Mouse (Mus musculus) frontal cortex, postnatal 36 days (tissue): ENCODE data around the gene Cga.
"Not testable (repeated sequence)": the region's sequence is repeated elsewhere in the genome, so short reads cannot be mapped to it uniquely, and the experiment has no call there.

Experiments used
- DNase-seq, 2 experiments: peaks; one replicate each; pipeline ENCODE4 v3.0.0; 2022; ENCODE audit warnings: low spot score in 2 of 2

Gene Cga

GRCm38 (mm10) chr4:34889812-34890185, 3.8 kb upstream of the Cga start:
- DNase-seq: no peak

- DNase-seq: no peak
Measured at GRCm38 (mm10) chr4:34898497-34898896, 4.9 kb downstream of the Cga start.

GRCm38 (mm10) chr4:34899322-34899721, 5.7 kb downstream of the Cga start:
- DNase-seq: no peak

- peak; percentile 25 to 30 for DNase-seq
Measured at GRCm38 (mm10) chr4:34900155-34900554, 6.6 kb downstream of the Cga start.

- DNase-seq: no peak
Measured at GRCm38 (mm10) chr4:34901166-34901565, 7.6 kb downstream of the Cga start.

GRCm38 (mm10) chr4:34901582-34901981, 8.0 kb downstream of the Cga start:
- not testable (repeated sequence) for DNase-seq

- DNase-seq: no peak
Measured at GRCm38 (mm10) chr4:34905396-34905795, 11.8 kb downstream of the Cga start.

- no peak for DNase-seq
Measured at GRCm38 (mm10) chr4:34906151-34906550, 12.6 kb downstream of the Cga start.

- DNase-seq: no peak
Measured at GRCm38 (mm10) chr4:34907026-34907425, 13.4 kb downstream of the Cga start.

GRCm38 (mm10) chr4:34908127-34908526, 14.5 kb downstream of the Cga start:
- DNase-seq: no peak

GRCm38 (mm10) chr4:34911401-34911800, 17.8 kb downstream of the Cga start:
- no peak for DNase-seq

- no peak for DNase-seq
Measured at GRCm38 (mm10) chr4:34912171-34912570, 18.6 kb downstream of the Cga start.

GRCm38 (mm10) chr4:34917400-34917799, 23.8 kb downstream of the Cga start:
- no peak for DNase-seq

GRCm38 (mm10) chr4:34922177-34922870, 28.7 kb downstream of the Cga start:
- peak; percentile 23 to 66 for DNase-seq

GRCm38 (mm10) chr4:34928386-34928785, 34.8 kb downstream of the Cga start:
- DNase-seq: not testable (repeated sequence)

GRCm38 (mm10) chr4:34941046-34941445, 47.5 kb downstream of the Cga start:
- no peak for DNase-seq

GRCm38 (mm10) chr4:34947181-34947580, 53.6 kb downstream of the Cga start:
- DNase-seq: no peak

- no peak for DNase-seq
Measured at GRCm38 (mm10) chr4:34953716-34954115, 60.1 kb downstream of the Cga start.
